Mouse (Mus musculus) thymus, adult 18-20 months (tissue): Measurements from ENCODE around the gene Gm15155.
"Not testable (repeated sequence)": the region's sequence is repeated elsewhere in the genome, so short reads cannot be mapped to it uniquely, and the experiment has no call there.

Experiments
- DNase-seq, 2 experiments: peaks; one replicate each; pipeline ENCODE4 v3.0.0; 2022; ENCODE audit warnings: mixed read lengths in 2 of 2

Gm15155 gene

DNA sequence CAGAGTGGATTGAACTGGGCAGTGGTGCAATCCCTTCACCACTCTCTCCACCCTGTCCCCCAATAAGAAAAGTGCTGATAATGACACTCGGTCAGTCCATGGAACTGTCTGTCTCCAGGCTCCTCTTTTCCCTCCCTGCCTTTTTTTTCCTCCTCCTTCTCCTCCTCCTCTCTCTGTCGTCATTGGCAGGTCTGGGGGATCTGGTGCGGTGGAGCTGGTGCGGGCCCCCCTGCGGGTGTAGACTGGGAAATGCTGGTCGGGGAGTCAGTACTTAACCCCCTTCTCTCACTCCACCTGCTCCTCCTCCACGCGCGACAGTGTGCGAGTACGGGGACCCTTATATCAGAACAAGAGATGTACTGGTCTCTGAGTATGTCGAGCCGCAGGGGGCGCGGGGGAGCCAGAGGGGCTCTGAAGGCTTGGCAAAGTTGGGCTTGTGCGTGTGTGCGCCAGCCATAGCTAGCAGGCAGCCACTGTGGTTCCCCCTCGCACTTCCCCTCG, at the start of gene Gm15155:
Gene Gm15155, plus strand, starts transcription at position 401 of the 501 bp plus-strand sequence.
- no peak for DNase-seq

GRCm38 (mm10) chrX:155579791-155580190, 44.8 kb upstream of the Gm15155 start:
- DNase-seq = no peak

- DNase-seq = no peak
Measured at GRCm38 (mm10) chrX:155584586-155584985, 40.0 kb upstream of the Gm15155 start.

GRCm38 (mm10) chrX:155591490-155591889, 33.1 kb upstream of the Gm15155 start:
- DNase-seq = no peak

- DNase-seq = no peak
Measured at GRCm38 (mm10) chrX:155592467-155592866, 32.1 kb upstream of the Gm15155 start.

DNA sequence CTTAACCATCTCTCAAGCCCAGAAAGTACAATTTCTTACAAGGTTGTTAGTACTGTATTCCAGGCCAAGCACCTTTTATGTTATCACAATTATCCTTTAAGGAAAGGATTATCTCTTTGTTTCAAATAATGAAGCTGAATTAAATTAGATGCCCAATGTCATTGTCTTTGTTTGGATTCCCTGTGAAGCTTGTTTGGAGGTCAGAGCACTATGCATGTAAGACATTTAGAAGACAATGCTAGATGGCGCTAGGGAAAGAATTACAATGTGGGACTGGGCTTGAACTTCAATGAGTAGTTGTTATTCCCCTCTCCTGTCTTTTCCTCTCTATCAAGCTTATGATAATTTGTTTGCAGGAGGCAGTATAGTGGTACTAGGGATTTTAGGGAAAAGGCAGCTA, 29.9 kb upstream of the Gm15155 start:
- DNase-seq = no peak

GRCm38 (mm10) chrX:155596390-155596789, 28.2 kb upstream of the Gm15155 start:
- DNase-seq = no peak

DNA sequence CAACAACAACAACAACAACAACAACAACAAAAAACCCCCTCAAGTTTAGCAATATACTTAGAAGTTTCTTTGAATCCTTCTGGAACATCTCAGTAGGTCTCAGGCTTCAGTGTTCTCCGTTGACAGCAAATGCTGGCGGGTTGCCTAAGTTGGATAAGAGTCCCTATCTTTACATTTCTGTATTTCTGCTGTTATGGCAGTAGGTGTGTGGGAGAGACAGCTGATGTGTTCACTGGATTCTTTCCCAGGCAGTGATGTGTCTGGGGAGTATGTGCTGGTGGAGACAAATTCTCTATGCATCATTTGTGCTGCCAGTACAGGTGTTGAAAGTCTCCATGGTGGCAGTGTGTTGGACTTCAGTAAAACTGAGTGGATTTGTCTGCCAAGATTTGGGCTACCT, 23.3 kb upstream of the Gm15155 start:
- no peak for DNase-seq

DNA sequence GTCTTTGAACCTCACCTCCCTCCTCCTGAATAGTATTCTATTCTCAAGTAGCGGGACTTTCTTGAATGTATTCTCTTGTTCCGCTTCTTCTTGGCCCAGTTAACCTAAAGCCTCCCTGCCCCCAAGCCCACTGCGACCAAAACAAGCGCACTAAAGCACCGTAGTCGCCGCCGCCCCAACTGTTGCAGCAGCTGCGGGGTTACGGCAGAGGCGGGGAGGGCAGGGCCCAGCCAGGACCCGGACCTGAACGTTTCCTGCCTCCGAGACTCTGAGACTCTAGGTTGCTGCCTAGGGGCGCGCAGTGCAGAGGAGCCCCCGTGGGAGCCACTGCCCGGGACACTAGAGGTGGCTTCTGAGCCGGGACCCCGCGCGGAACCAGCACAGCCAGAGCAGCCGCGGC, 2.0 kb upstream of the Gm15155 start:
- no peak for DNase-seq

DNA sequence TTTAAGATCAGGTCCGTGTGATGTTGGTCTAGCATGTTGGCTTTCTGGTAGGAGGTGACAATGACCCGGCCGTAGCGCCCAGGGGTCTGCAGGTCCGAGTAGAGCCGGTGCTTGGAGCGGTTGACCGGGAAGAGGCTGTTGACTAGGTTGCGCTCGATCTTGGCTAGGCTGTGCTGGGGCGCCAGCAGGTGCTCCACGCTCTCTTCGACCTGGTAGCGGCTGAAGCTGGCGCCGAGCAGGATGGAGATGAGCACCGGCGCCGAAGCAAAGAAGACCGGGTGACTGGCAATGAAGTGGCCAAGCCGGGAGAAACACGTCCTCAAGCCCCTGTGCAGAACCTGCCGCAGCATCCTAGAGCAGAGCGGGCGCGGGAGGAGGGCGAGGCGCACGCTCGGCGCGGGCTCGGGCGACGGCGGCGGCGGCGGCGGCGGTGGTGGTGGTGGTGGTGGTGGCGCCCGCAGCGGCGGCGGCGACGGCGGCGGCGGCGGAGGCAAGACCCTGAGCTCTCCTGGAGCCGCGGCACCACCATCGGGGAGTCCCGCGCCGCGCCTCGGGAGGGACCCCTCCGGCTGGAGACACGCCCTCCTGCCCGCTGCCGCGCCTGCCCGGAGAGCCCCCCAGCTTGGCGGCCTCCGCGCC, 1.5 kb upstream of the Gm15155 start:
- DNase-seq = no peak

GRCm38 (mm10) chrX:155623701-155624281, 750 bp upstream of the Gm15155 start, which contains the start of gene Ptchd1:
Gene Ptchd1, minus strand, starts transcription at chrX:155623814.
- DNase-seq = no peak

- DNase-seq = no peak
Measured at GRCm38 (mm10) chrX:155624895-155625294, 354 bp downstream of the Gm15155 start.

GRCm38 (mm10) chrX:155625671-155626196, 1.2 kb downstream of the Gm15155 start:
- DNase-seq = no peak

DNA sequence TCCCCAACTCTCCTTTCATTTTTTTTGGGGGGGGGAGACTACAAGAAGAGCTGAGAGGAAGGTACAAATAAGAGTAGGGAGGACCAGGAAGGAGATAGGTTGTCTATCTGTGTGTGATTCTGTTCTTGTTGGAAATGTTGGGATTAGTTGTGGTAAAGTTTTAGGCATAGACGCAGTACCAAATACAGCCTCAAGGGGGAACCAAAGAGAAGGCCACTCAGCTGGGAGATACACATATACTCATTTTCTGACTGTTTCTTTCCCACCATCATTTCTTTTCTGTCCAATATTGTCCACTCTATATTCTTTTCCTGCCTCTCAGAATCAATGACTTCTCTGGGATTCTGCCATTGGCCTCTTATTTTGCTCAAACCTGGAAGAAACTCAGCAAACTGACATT, 19.4 kb downstream of the Gm15155 start:
- no peak for DNase-seq

DNA sequence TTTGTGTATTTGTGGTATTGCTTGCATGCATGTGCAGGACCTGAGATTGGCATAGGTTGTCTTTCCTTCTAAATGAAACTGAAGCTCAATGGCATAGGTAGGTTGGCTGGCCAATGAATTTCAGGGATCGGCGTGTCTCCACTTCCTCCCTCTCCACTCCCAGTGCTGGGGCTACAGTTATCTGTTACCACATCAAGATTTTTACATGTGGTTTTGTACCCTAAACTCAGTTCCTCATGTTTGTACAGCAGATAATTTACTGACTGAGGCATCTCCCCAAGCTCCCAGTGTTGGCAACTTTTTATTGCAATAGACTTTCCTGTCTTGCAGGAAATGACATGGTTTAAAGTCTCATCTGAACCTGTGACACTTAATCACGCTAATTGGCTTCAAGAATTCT, 21.4 kb downstream of the Gm15155 start:
- DNase-seq = no peak

- no peak for DNase-seq
Measured at GRCm38 (mm10) chrX:155657971-155658370, 33.4 kb downstream of the Gm15155 start.

- DNase-seq = not testable (repeated sequence)
Measured at GRCm38 (mm10) chrX:155690440-155690839, 65.9 kb downstream of the Gm15155 start.

DNA sequence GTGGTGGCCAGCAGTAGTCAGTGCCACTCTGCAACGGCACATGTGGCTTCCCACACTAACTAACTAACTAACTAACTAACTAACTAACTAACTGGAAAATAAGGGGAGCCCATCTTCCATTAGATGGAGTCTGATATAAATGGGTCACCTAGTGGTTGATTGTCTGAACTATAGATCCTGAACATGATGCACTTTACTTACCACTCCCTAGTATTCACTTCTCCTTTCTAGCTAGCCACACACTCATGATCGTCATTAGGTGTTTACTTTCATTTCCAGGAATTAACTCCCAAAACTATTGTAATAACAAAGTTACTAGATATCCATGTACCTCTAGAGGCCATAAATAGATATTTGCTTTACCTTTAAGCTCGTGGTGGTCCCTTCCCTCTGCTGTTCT, 99.6 kb downstream of the Gm15155 start:
- DNase-seq = no peak

DNA sequence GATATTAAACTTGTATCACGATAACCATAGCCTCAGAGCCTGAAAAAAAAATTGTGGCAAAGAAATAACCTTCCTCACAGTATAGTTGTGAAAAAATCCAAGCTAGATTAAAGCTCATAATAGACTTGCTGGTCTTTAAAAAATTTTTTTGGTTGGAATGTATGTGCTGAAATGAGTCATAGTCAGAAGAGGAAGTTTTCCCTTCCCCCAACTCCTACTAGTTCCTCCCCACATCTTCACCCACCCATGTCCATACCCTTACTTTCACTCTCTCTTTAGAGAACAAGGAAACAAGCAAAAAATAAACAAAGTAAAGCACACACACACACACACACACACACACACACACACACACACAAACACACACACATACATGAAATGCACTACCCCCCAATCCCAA, 103.8 kb downstream of the Gm15155 start:
- DNase-seq = no peak

DNA sequence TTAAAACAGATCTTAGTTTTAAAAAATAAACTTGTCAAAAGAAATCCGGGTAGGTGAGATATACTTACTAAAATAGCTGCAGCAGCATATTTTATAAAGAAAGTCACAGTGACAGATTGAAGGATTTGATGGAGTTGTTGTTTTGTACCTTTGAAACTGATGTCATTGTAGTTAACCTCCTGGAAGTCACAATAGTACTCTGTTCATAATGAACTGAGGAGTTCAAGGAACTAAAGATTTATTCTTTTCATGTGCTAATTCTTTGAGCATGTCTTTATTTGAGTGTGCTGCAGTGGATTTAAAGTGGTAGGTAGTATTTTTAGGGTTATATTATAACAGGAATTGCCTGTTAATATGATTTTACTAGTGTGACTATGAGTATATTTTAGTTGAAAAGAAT, 263.6 kb downstream of the Gm15155 start:
- DNase-seq = no peak

DNA sequence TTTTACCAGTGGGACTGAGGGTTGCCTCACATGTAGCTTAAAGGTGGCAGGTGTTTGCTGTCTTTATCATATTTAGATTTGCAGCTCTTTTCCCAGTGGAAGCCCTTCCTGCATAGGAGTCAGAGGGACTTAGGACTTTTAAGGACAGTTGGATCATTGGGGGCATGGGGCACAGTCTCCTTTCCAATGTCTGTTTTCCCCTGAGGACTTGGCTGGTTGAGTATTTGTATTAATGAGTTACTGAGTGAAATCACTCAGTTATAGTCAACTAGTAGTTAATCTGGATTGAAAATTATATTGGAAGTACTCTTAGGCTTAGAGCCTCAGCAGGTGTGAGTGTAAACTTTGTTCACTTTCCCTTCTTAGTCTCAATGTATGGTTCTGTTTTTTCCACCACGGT, 275.5 kb downstream of the Gm15155 start:
- no peak for DNase-seq

DNA sequence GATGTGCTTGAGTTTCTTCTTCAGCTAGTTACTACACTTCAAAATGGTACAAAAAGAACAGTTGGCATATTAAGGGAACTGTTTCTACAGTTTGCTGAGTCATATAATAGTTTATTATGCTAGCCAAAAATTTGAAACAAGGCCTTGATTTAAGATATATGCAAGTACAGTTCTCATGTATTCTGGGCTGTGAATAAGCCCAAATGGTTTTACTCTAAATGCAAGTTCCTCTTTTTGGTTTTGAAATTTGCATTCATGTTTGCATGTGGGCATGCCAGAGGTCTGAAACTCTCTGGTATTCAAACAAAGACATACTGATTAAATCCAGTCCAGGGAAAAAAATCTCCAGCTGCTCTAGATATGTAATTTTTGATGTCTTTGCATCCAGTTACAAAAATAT, 277.2 kb downstream of the Gm15155 start:
- no peak for DNase-seq

GRCm38 (mm10) chrX:155903108-155903507, 278.6 kb downstream of the Gm15155 start:
- DNase-seq = no peak

DNA sequence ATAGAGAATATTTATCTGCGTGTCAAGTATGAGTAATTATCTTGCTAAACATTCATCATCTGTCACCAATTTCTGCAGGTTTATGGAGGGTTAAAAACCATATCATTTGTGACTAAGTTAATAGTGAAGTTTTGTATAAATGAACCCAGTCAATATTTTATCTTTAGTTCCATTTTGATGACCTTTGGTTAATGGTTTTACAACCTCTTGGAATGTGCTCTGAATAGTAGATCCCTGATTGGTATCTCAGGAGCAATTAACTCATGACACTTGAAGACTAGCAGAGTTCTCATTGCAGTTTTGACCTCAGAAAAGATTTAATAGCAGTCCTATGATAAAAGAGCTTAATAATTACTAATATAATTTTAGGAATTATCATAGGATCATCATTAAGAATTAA, 385.2 kb downstream of the Gm15155 start:
- no peak for DNase-seq
